Mouse (Mus musculus) CH12.LX (cell line): ENCODE measurements around the gene Lipc. TPM values are rescaled to one million over a fixed set of nuclear protein-coding genes. Genes with fewer than 3 reads are reported as not detected.

ENCODE experiments used
- DNase-seq: peaks from one replicate; pipeline ENCODE4 v3.0.0-alpha.2; 2013; ENCODE audit errors: extremely low read depth
- H3K27ac ChIP-seq: 2 replicates; pipeline ENCODE4 v1.5.1; 2012; ENCODE audit warnings: low read depth, mild to moderate bottlenecking, control low read depth, moderate library complexity; ENCODE audit not compliant: insufficient read depth
- H3K27me3 ChIP-seq: replicated peaks from 2 replicates; pipeline ENCODE3; 2012; ENCODE audit warnings: inconsistent platforms
- H3K36me3 ChIP-seq, 2 experiments: replicated peaks in 1 of 2; 2 replicates each; pipeline versions ENCODE3 to v1.6.1; 2012; ENCODE audit warnings: inconsistent platforms in 1 of 2, low read length in 1 of 2, mild to moderate bottlenecking in 1 of 2, mixed read lengths in 1 of 2, moderate library complexity in 1 of 2; ENCODE audit not compliant: control insufficient read depth in 1 of 2, insufficient read depth in 1 of 2
- H3K4me1 ChIP-seq, 2 experiments: 2 replicates each; pipeline ENCODE4 v1.6.1; 2012; ENCODE audit warnings: inconsistent platforms in 1 of 2, moderate library complexity in 1 of 2; ENCODE audit not compliant: insufficient read depth in 2 of 2, control insufficient read depth in 1 of 2
- H3K4me2 ChIP-seq: 2 replicates; pipeline ENCODE4 v1.6.1; 2012; ENCODE audit warnings: low read depth, mild to moderate bottlenecking, control low read depth; ENCODE audit not compliant: poor library complexity, insufficient read depth, severe bottlenecking
- H3K4me3 ChIP-seq, 3 experiments: fragments of 150-350 bp in 1 of 3; sonication (generic) in 1 of 3; replicated peaks in 1 of 3; 2 replicates each; pipeline versions ENCODE3 to v1.5.1; 2011 to 2012; ENCODE audit warnings: low read depth in 2 of 3, low read length in 2 of 3, mild to moderate bottlenecking in 2 of 3, moderate library complexity in 2 of 3, control low read depth in 1 of 3, improper control_type of control experiment in 1 of 3, inconsistent platforms in 1 of 3, mixed read lengths in 1 of 3; ENCODE audit not compliant: poor library complexity in 1 of 3
- H3K79me2 ChIP-seq: replicated peaks from 2 replicates; pipeline ENCODE4 v1.6.1; 2012; ENCODE audit warnings: mild to moderate bottlenecking, moderate library complexity; ENCODE audit not compliant: control insufficient read depth, poor library complexity, insufficient read depth, severe bottlenecking; ENCODE audit errors: extremely low read depth
- H3K9ac ChIP-seq: 2 replicates; pipeline ENCODE4 v1.6.1; 2012; ENCODE audit warnings: low read depth, mild to moderate bottlenecking, control low read depth, moderate library complexity; ENCODE audit not compliant: insufficient read depth
- H3K9me3 ChIP-seq: replicated peaks from 2 replicates; pipeline ENCODE3; 2012; ENCODE audit warnings: low read length, inconsistent platforms, mixed read lengths
- BHLHE40 ChIP-seq: IDR thresholded peaks from 2 replicates; pipeline ENCODE4 v1.6.1; 2011; ENCODE audit warnings: mild to moderate bottlenecking, low read depth, low read length, improper control_type of control experiment
- CTCF ChIP-seq, 2 experiments: IDR thresholded peaks in 1 of 2; conservative IDR thresholded peaks in 1 of 2; 2 replicates each; pipeline ENCODE4 v1.5.1; 2011 to 2012; ENCODE audit warnings: low read depth in 2 of 2, low read length in 2 of 2, improper control_type of control experiment in 1 of 2, inconsistent platforms in 1 of 2, mild to moderate bottlenecking in 1 of 2, moderate library complexity in 1 of 2
- ELF1 ChIP-seq: IDR thresholded peaks from 2 replicates; pipeline ENCODE4 v1.6.1; 2014; ENCODE audit warnings: low read depth, mild to moderate bottlenecking, inconsistent platforms, low read length, improper control_type of control experiment
- EP300 ChIP-seq: IDR thresholded peaks from 2 replicates; pipeline ENCODE4 v1.6.1; 2011; ENCODE audit warnings: low read length, improper control_type of control experiment
- ETS1 ChIP-seq: conservative IDR thresholded peaks from 2 replicates; pipeline ENCODE4 v1.6.1; 2012; ENCODE audit warnings: low read depth, mild to moderate bottlenecking, inconsistent platforms, low read length, improper control_type of control experiment, moderate library complexity
- GABPA ChIP-seq: IDR thresholded peaks from 2 replicates; pipeline ENCODE4 v1.6.1; 2012; ENCODE audit warnings: low read depth, low read length, improper control_type of control experiment, inconsistent platforms; ENCODE audit not compliant: insufficient replicate concordance
- HCFC1 ChIP-seq: IDR thresholded peaks from 2 replicates; pipeline ENCODE4 v1.6.1; 2012; ENCODE audit warnings: low read depth, mild to moderate bottlenecking, inconsistent platforms, low read length, improper control_type of control experiment
- IRF4 ChIP-seq: IDR thresholded peaks from 2 replicates; pipeline ENCODE4 v1.6.1; 2014; ENCODE audit warnings: low read depth, mild to moderate bottlenecking, inconsistent platforms, low read length, improper control_type of control experiment
- JUN ChIP-seq: IDR thresholded peaks from 2 replicates; pipeline ENCODE4 v1.6.1; 2011; ENCODE audit warnings: low read depth, mild to moderate bottlenecking, low read length, improper control_type of control experiment, moderate library complexity; ENCODE audit not compliant: insufficient read depth
- KAT2A ChIP-seq: IDR thresholded peaks from 2 replicates; pipeline ENCODE4 v1.6.1; 2012; ENCODE audit warnings: low read length, improper control_type of control experiment, inconsistent platforms; ENCODE audit not compliant: insufficient replicate concordance
- MAX ChIP-seq: IDR thresholded peaks from 2 replicates; pipeline ENCODE4 v1.6.1; 2011; ENCODE audit warnings: low read length, improper control_type of control experiment
- MAZ ChIP-seq: IDR thresholded peaks from 2 replicates; pipeline ENCODE4 v1.6.1; 2012; ENCODE audit warnings: low read depth, mild to moderate bottlenecking, inconsistent platforms, low read length, improper control_type of control experiment, moderate library complexity
- MEF2A ChIP-seq: IDR thresholded peaks from 2 replicates; pipeline ENCODE4 v1.6.1; 2014; ENCODE audit warnings: low read depth, mild to moderate bottlenecking, inconsistent platforms, low read length, improper control_type of control experiment, borderline replicate concordance
- MXI1 ChIP-seq: IDR thresholded peaks from 2 replicates; pipeline ENCODE4 v1.6.1; 2011; ENCODE audit warnings: mild to moderate bottlenecking, low read depth, low read length, improper control_type of control experiment
- NELFE ChIP-seq: IDR thresholded peaks from 2 replicates; pipeline ENCODE4 v1.6.1; 2011; ENCODE audit warnings: low read depth, low read length, improper control_type of control experiment
- NRF1 ChIP-seq: IDR thresholded peaks from 2 replicates; pipeline ENCODE4 v1.6.1; 2014; ENCODE audit warnings: low read depth, mild to moderate bottlenecking, inconsistent platforms, low read length, improper control_type of control experiment, moderate library complexity
- POLR2A ChIP-seq: IDR thresholded peaks from 2 replicates; pipeline ENCODE4 v1.6.1; 2011; ENCODE audit warnings: low read depth, mild to moderate bottlenecking, improper control_type of control experiment, low read length
- POLR2AphosphoS2 ChIP-seq: IDR thresholded peaks from 2 replicates; pipeline ENCODE4 v1.6.1; 2011; ENCODE audit warnings: low read depth, low read length, improper control_type of control experiment
- RAD21 ChIP-seq: IDR thresholded peaks from 2 replicates; pipeline ENCODE4 v1.6.1; 2011; ENCODE audit warnings: low read depth, mild to moderate bottlenecking, low read length, improper control_type of control experiment, moderate library complexity
- RCOR1 ChIP-seq: conservative IDR thresholded peaks from 2 replicates; pipeline ENCODE4 v1.6.1; 2012; ENCODE audit warnings: low read depth, mild to moderate bottlenecking, inconsistent platforms, low read length, improper control_type of control experiment
- SMC3 ChIP-seq: IDR thresholded peaks from 2 replicates; pipeline ENCODE4 v1.6.1; 2011; ENCODE audit warnings: low read depth, low read length, improper control_type of control experiment
- TBP ChIP-seq: conservative IDR thresholded peaks from 2 replicates; pipeline ENCODE4 v1.6.1; 2011; ENCODE audit warnings: low read depth, low read length, improper control_type of control experiment
- TCF12 ChIP-seq: IDR thresholded peaks from 2 replicates; pipeline ENCODE4 v1.6.1; 2014; ENCODE audit warnings: low read depth, mild to moderate bottlenecking, inconsistent platforms, low read length, improper control_type of control experiment
- UBTF ChIP-seq: IDR thresholded peaks from 2 replicates; pipeline ENCODE4 v1.6.1; 2012; ENCODE audit warnings: low read depth, mild to moderate bottlenecking, inconsistent platforms, low read length, improper control_type of control experiment, moderate library complexity
- USF2 ChIP-seq: conservative IDR thresholded peaks from 2 replicates; pipeline ENCODE4 v1.6.1; 2011; ENCODE audit warnings: low read depth, low read length, improper control_type of control experiment
- ZKSCAN1 ChIP-seq: IDR thresholded peaks from 2 replicates; pipeline ENCODE4 v1.6.1; 2012; ENCODE audit warnings: low read depth, inconsistent platforms, low read length, improper control_type of control experiment, borderline replicate concordance
- ZMIZ1 ChIP-seq: IDR thresholded peaks from 2 replicates; pipeline ENCODE4 v1.6.1; 2012; ENCODE audit warnings: low read depth, mild to moderate bottlenecking, inconsistent platforms, low read length, improper control_type of control experiment
- ZNF384 ChIP-seq: IDR thresholded peaks from 2 replicates; pipeline ENCODE4 v1.6.1; 2012; ENCODE audit warnings: low read depth, low read length, improper control_type of control experiment, inconsistent platforms
- dilution Hi-C: fragments of 300-500 bp; cut with MboI; formaldehyde crosslinking; loops from 2 replicates; pipeline ENCODE4 v1.14.3; 2020; ENCODE audit warnings: low sequenced_read_pairs; ENCODE audit not compliant: extremely low pct_unique_long_range_greater_than_20kb, extremely low pct_ligation_motif_present
- in situ Hi-C: fragments of 300-500 bp; cut with MboI; formaldehyde crosslinking; loops from 3 replicates; pipeline ENCODE4 v1.14.3; 2019; ENCODE audit warnings: low sequenced_read_pairs, low pct_ligation_motif_present, low pct_unique_long_range_greater_than_20kb, mixed read lengths
- polyA plus RNA-seq: library from polyadenylated mRNA; unstranded; fragments of >175 nt; gene quantifications from 2 replicates; pipeline ENCODE4 v1.2.1, GENCODE M21; 2012; ENCODE audit warnings: low read depth; ENCODE audit not compliant: insufficient read length
- total RNA-seq, 2 experiments: library from RNA; depleted of rRNA; stranded (reverse); fragments of 300-350 nt in 1 of 2; fragments of >200 nt in 1 of 2; gene quantifications; 2 replicates each; pipeline ENCODE4 v1.2.3; 2012 to 2014

Gene Lipc
- total and polyA plus RNA-seq, 3 experiments = 5.2 to 24.5 (median 8.6) TPM

DNA sequence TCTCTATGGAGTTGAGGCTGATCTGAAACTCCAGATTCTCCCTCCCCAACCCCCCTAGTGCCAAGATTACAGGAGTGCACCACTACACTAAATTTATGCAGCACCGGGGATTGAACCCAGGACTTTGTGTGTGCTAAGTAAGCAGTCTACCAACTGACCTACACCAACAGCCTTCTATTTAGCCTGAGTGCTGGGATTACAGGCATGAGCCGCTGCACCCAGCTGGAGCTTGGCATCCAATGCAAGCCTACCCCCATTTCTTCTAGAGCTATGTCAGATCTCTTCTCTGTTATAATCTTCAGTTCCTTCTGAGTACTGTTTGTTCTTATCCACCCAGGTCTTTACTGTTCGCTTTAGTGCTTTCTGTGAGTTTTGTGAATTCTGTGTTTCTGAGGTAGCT lies 117.8 kb downstream of the Lipc start:
- DNase-seq = peak; percentile 39
- in situ Hi-C loops = no loop called here
- no peaks in the 10 kb centered on the region for H3K79me2 ChIP-seq
- no peak overlapping the region for H3K27ac ChIP-seq
- no peak overlapping the region for H3K4me2 ChIP-seq
- no peak overlapping the region for H3K4me3 ChIP-seq
- dilution Hi-C loops = no loop called here
- peaks cover 7% of the 10 kb centered on the region for H3K9me3 ChIP-seq
- TF ChIP-seq POLR2A = no peak
- TF ChIP-seq UBTF = no peak
- TF ChIP-seq HCFC1 = no peak
- TF ChIP-seq SMC3 = no peak
- TF ChIP-seq ZKSCAN1 = no peak
- no peak for TF ChIP-seq RAD21
- TF ChIP-seq ETS1 = no peak
- no peak for TF ChIP-seq TCF12
- no peak for TF ChIP-seq MAZ
- TF ChIP-seq ZMIZ1 = no peak
- TF ChIP-seq BHLHE40 = no peak
- no peak for TF ChIP-seq CTCF (conservative IDR thresholded peaks at IDR 0.05 in 1 of 2, IDR thresholded peaks at IDR 0.05 in 1 of 2; ENCODE audit: low read depth in 2 of 2, low read length in 2 of 2)
- no peak for TF ChIP-seq EP300
- no peak for TF ChIP-seq NELFE
- TF ChIP-seq MAX = no peak
- no peak for TF ChIP-seq GABPA
- no peak for TF ChIP-seq JUN
- no peak for TF ChIP-seq ELF1
- TF ChIP-seq MEF2A = no peak
- no peak for TF ChIP-seq TBP
- TF ChIP-seq, all 38 proteins: peak for 0
- Histone ChIP-seq H3K27me3 (no peaks in the 10 kb centered on the region), H3K4me1 (peaks cover 43 to 78% of the 10 kb centered on the region in 2 experiments), H3K9ac (no peak overlapping the region), H3K36me3 (no peaks in the 10 kb centered on the region)

- H3K4me1 ChIP-seq = peaks cover 43 to 74% of the 10 kb centered on the region in 2 experiments
- peak overlapping the region; percentile 67 for H3K4me2 ChIP-seq
- TF ChIP-seq USF2 (no peak), ZKSCAN1 (no peak), CTCF (conservative IDR thresholded peaks at IDR 0.05 in 1 of 2, IDR thresholded peaks at IDR 0.05 in 1 of 2; ENCODE audit: low read depth in 2 of 2, low read length in 2 of 2) (no peak), ZNF384 (peak; percentile 16; the same call in 1 of the 2 replicates), HCFC1 (peak; percentile 37; the same call in 1 of the 2 replicates), NELFE (no peak), ETS1 (peak; percentile 76), BHLHE40 (peak; percentile 79), IRF4 (peak; percentile 95), MXI1 (peak; percentile 57; the same call in 1 of the 2 replicates), POLR2AphosphoS2 (no peak), SMC3 (peak; percentile 17; the same call in 1 of the 2 replicates), EP300 (peak; percentile 96), KAT2A (0 out of 2 replicates have a peak, but pooled peaks have one; percentile 10), RCOR1 (peak; percentile 90), JUN (0 out of 2 replicates have a peak, but pooled peaks have one; percentile 7), NRF1 (0 out of 2 replicates have a peak, but pooled peaks have one; percentile 29), MEF2A (peak; percentile 79), RAD21 (no peak; the same call in 1 of the 2 replicates)
These were observed 118.7 kb downstream of the Lipc start for GRCm38 (mm10) chr9:70833111-70833908.

More at GRCm38 (mm10) chr9:70833111-70833908, 118.7 kb downstream of the Lipc start:
- peaks cover 7% of the 10 kb centered on the region for H3K9me3 ChIP-seq
- H3K27ac ChIP-seq = peak overlapping the region; percentile 82
- H3K79me2 ChIP-seq = no peaks in the 10 kb centered on the region
- in situ Hi-C loops = no loop called here
- H3K9ac ChIP-seq = no peak overlapping the region
- peak; percentile 84 for DNase-seq
- peak overlapping the region in 1 of 3 experiments; percentile 27 for H3K4me3 ChIP-seq
- dilution Hi-C loops = no loop called here
- no peaks in the 10 kb centered on the region for H3K36me3 ChIP-seq
- no peaks in the 10 kb centered on the region for H3K27me3 ChIP-seq
